Mouse (Mus musculus): ENCODE results near the gene Olfr1112. TPM values are rescaled to one million over a fixed set of nuclear protein-coding genes. Genes with fewer than 3 reads are reported as not detected.
"Not testable (repeated sequence)": the region's sequence is repeated elsewhere in the genome, so short reads cannot be mapped to it uniquely, and the experiment has no call there.

Olfr1112 gene
- polyA plus RNA-seq (2015; fragmentation: Nextera tagmentation; extraction: Ambion mirVana) = not detected in 2 replicates

DNA sequence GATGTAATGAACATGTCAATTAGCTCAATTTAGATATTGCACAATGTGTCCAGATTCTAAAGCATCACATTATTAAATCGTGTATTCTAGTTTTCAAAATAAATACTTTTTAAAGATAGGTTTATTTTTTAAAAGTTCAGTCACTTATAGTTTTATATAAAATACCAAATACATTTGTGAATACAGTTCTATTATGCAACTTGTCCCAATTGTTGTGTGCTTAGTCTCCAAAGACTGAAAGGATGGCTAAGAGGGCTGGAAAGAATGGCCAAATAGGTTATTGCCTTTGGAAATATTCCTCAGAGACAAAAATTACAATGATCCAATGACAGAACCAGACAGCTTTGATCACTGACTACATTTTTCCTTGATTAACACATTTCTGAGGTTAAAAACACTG is at the start of gene Olfr1112:
TSS of gene Olfr1112 (plus strand) at position 301 of the 400 bp plus-strand sequence.
- Histone ChIP-seq H3K4me1 (replicated peaks) (no peaks in the 10 kb centered on the region), H3K9me3 (no peaks in the 10 kb centered on the region), H3K27ac (replicated peaks) (no peak within 1 kb of the TSS), H3K4me2 (no peak within 1 kb of the TSS), H3K9ac (no peak within 1 kb of the TSS), H3K4me3 (no peak within 1 kb of the TSS), H3K27me3 (no peaks in the 10 kb centered on the region), H3K36me3 (no peaks in the 10 kb centered on the region)
- ATAC-seq (ENCODE audit: low FRiP score, low read depth) = no peak
- 95% methylated on average over 1 of the region's 1 CpGs for WGBS

DNA sequence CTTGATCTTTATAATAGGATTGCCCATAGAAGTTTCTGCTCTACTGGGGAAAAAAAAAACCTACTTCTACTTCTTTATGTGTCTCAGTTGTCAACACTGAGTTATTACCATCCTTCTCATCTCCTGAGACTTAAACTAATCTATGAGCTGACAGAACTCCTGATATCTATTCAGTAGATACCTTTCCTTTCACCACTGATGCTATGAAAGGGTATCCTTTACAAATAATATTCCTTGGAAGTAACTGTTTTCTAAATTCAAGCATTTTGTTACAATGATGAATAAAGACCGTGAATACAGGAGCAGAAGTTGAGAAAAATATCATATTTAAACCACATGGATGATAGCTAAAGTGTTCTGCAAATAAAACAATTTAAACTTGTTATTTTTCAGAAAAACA is 47.4 kb upstream of the Olfr1112 start, which contains the start of gene Olfr1110:
TSS of gene Olfr1110 (minus strand) at position 101 of the 400 bp plus-strand sequence.
- H3K36me3 ChIP-seq = no peaks in the 10 kb centered on the region
- H3K27ac ChIP-seq (replicated peaks) = no peak within 1 kb of the TSS
- H3K9ac ChIP-seq = no peak within 1 kb of the TSS
- no peaks in the 10 kb centered on the region for H3K4me1 ChIP-seq (replicated peaks)
- H3K4me2 ChIP-seq = no peak within 1 kb of the TSS
- ATAC-seq (ENCODE audit: low FRiP score, low read depth) = no peak
- no peaks in the 10 kb centered on the region for H3K27me3 ChIP-seq
- WGBS = 88% methylated on average over 1 of the region's 1 CpGs
- H3K4me3 ChIP-seq = no peak within 1 kb of the TSS
- H3K9me3 ChIP-seq = no peaks in the 10 kb centered on the region

DNA sequence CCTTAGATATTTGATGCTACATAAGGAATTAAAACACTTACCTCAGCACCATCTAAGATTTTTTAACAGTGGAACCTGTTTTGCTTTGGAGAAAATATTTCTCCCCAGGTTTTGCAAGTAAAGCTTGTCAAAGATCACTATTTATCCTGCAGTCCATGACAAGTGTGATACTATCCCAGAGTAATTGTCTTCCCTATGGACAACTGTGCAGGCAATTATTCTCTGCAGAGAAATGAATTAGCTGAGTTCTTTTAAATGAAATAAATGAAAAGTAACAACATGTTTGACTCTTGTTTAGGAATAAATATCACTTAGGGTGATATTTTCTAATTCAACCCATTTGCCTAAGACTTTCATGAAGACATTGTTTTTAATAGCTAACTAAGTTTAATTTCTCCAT is 35.1 kb upstream of the Olfr1112 start, which contains the start of gene Olfr1111:
TSS of gene Olfr1111 (minus strand) at position 101 of the 400 bp plus-strand sequence.
- Histone ChIP-seq H3K9me3 (no peaks in the 10 kb centered on the region), H3K36me3 (no peaks in the 10 kb centered on the region), H3K4me1 (replicated peaks) (no peaks in the 10 kb centered on the region), H3K9ac (no peak within 1 kb of the TSS), H3K27ac (replicated peaks) (no peak within 1 kb of the TSS), H3K4me2 (no peak within 1 kb of the TSS), H3K27me3 (no peaks in the 10 kb centered on the region), H3K4me3 (no peak within 1 kb of the TSS)
- no peak for ATAC-seq (ENCODE audit: low FRiP score, low read depth)

DNA sequence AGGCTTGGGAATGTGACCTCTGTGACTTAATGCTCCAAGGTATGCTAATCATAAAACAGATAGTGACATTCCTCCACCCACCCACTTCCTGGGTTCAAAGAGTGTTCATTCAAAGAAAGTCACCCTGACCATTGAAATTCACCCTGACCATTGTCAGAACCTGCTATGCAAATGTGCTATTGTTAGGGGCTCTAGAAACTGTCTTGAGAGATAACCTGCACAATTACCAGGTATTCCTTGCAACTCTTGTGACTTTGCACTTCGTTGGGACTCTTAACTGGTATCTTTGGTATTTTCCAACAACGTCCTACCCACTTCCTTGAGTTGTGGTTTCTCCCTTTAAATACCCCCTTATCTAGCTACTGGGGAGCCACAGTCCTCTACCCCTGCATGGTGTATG is 19.9 kb upstream of the Olfr1112 start:
- not testable (repeated sequence) for H3K27ac ChIP-seq (replicated peaks); ATAC-seq (ENCODE audit: low FRiP score, low read depth); H3K4me3 ChIP-seq; H3K36me3 ChIP-seq; H3K4me2 ChIP-seq; H3K27me3 ChIP-seq; H3K9ac ChIP-seq; H3K4me1 ChIP-seq (replicated peaks); H3K9me3 ChIP-seq
- WGBS = 92% methylated on average over 2 of the region's 2 CpGs

DNA sequence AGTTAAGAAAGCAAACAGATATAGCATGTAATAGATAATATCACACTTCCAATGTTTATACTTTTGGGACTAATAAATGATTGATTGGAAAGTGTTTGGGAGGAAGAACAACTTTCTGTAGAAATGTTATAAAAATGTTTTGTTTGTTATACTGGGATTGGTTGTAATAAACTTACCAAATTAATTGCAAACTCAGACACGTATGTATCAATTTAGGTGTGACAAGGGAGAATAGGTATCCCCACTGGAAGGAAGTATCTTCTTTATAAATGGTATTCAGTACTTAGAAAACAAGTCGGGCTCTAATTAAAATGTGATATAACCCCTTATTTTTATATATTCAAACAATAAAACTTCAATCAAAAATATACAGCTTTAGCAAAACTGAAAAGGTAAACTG is 21.1 kb downstream of the Olfr1112 start, which contains the start of gene Olfr1113:
TSS of gene Olfr1113 (plus strand) at position 301 of the 400 bp plus-strand sequence.
- no peak within 1 kb of the TSS for H3K27ac ChIP-seq (replicated peaks)
- 85% methylated on average over 2 of the region's 2 CpGs for WGBS
- no peaks in the 10 kb centered on the region for H3K4me1 ChIP-seq (replicated peaks)
- no peak for ATAC-seq (ENCODE audit: low FRiP score, low read depth)
- no peak within 1 kb of the TSS for H3K4me2 ChIP-seq
- no peak within 1 kb of the TSS for H3K4me3 ChIP-seq
- no peak within 1 kb of the TSS for H3K9ac ChIP-seq
- no peaks in the 10 kb centered on the region for H3K36me3 ChIP-seq
- H3K27me3 ChIP-seq = no peaks in the 10 kb centered on the region
- no peaks in the 10 kb centered on the region for H3K9me3 ChIP-seq

Other genes with a start within 250 kb of the Olfr1112 start
- gene Olfr1099, start 227.1 kb upstream of the Olfr1112 start, polyA plus RNA-seq (2015; fragmentation: Nextera tagmentation; extraction: Ambion mirVana) = not detected in 2 replicates
- not detected in 2 replicates for gene Olfr1100, start 207.8 kb upstream of the Olfr1112 start, polyA plus RNA-seq (2015; fragmentation: Nextera tagmentation; extraction: Ambion mirVana)
- gene Olfr1101, start 196.6 kb upstream of the Olfr1112 start, polyA plus RNA-seq (2015; fragmentation: Nextera tagmentation; extraction: Ambion mirVana) = not detected in 2 replicates
- gene Olfr1102, start 189.4 kb upstream of the Olfr1112 start, polyA plus RNA-seq (2015; fragmentation: Nextera tagmentation; extraction: Ambion mirVana) = not detected in 2 replicates
- not detected in 2 replicates for gene Olfr1104, start 160.7 kb upstream of the Olfr1112 start, polyA plus RNA-seq (2015; fragmentation: Nextera tagmentation; extraction: Ambion mirVana)
- not detected in 2 replicates for gene Olfr1105, start 151.3 kb upstream of the Olfr1112 start, polyA plus RNA-seq (2015; fragmentation: Nextera tagmentation; extraction: Ambion mirVana)
- gene Olfr1106, start 135.5 kb upstream of the Olfr1112 start, polyA plus RNA-seq (2015; fragmentation: Nextera tagmentation; extraction: Ambion mirVana) = not detected in 2 replicates
- gene Olfr1107, start 112.0 kb upstream of the Olfr1112 start, polyA plus RNA-seq (2015; fragmentation: Nextera tagmentation; extraction: Ambion mirVana) = not detected in 2 replicates
- gene Olfr1109, start 91.8 kb upstream of the Olfr1112 start, polyA plus RNA-seq (2015; fragmentation: Nextera tagmentation; extraction: Ambion mirVana) = not detected in 2 replicates
- not detected in 2 replicates for gene Olfr259, start 73.2 kb upstream of the Olfr1112 start, polyA plus RNA-seq (2015; fragmentation: Nextera tagmentation; extraction: Ambion mirVana)
- not detected in 2 replicates for gene Olfr1110, start 47.5 kb upstream of the Olfr1112 start, polyA plus RNA-seq (2015; fragmentation: Nextera tagmentation; extraction: Ambion mirVana)
- not detected in 2 replicates for gene Olfr1111, start 35.2 kb upstream of the Olfr1112 start, polyA plus RNA-seq (2015; fragmentation: Nextera tagmentation; extraction: Ambion mirVana)
- gene Olfr1113, start 21.2 kb downstream of the Olfr1112 start, polyA plus RNA-seq (2015; fragmentation: Nextera tagmentation; extraction: Ambion mirVana) = not detected in 2 replicates
- gene Olfr1115, start 60.2 kb downstream of the Olfr1112 start, polyA plus RNA-seq (2015; fragmentation: Nextera tagmentation; extraction: Ambion mirVana) = not detected in 2 replicates
- not detected in 2 replicates for gene Olfr1116, start 79.7 kb downstream of the Olfr1112 start, polyA plus RNA-seq (2015; fragmentation: Nextera tagmentation; extraction: Ambion mirVana)
- gene Olfr1118, start 119.8 kb downstream of the Olfr1112 start, polyA plus RNA-seq (2015; fragmentation: Nextera tagmentation; extraction: Ambion mirVana) = not detected in 2 replicates
- not detected in 2 replicates for gene Olfr1120, start 167.0 kb downstream of the Olfr1112 start, polyA plus RNA-seq (2015; fragmentation: Nextera tagmentation; extraction: Ambion mirVana)
- not detected in 2 replicates for gene Olfr1121, start 182.1 kb downstream of the Olfr1112 start, polyA plus RNA-seq (2015; fragmentation: Nextera tagmentation; extraction: Ambion mirVana)
- not detected in 2 replicates for gene Olfr1122, start 198.1 kb downstream of the Olfr1112 start, polyA plus RNA-seq (2015; fragmentation: Nextera tagmentation; extraction: Ambion mirVana)
- not detected in 2 replicates for gene Olfr1123, start 228.8 kb downstream of the Olfr1112 start, polyA plus RNA-seq (2015; fragmentation: Nextera tagmentation; extraction: Ambion mirVana)
- gene Olfr1124, start 242.5 kb downstream of the Olfr1112 start, polyA plus RNA-seq (2015; fragmentation: Nextera tagmentation; extraction: Ambion mirVana) = 0.07 and 0.10 TPM in 2 replicates

All from hindbrain, embryonic 15.5 days (tissue).